Mouse (Mus musculus): ENCODE results near the gene Gigyf2. TPM values are rescaled to one million over a fixed set of nuclear protein-coding genes. Genes with fewer than 3 reads are reported as not detected.

Gene Gigyf2
- total and polyA plus RNA-seq, 2 experiments from 2014 or later = 51.3 to 56.8 TPM

DNA sequence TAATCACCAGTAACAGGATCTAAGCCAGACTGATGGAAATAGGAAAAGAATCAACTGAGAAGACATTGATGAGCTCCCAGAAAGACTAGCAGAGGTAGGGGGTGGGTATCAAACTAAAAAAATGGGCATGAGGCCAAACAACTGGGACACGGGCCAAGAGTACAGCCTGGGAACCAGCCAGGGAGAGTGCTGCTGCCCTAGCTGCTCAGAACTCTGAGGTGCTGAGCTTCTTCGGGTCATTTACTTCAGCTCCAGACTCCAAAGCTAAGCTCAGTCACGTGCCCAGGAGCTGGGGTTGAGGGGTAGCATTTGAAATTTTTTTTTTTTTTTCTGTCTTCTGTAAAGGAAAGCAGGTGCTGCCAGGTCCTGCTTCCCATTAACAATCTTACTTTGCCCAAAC lies 10.1 kb upstream of the Gigyf2 start:
- no peak overlapping the region for H3K9ac ChIP-seq (replicated peaks; ENCODE audit: low read length)
- TF ChIP-seq CTCF (IDR thresholded peaks at IDR 0.05; ENCODE audit: low read depth) = no peak
- H3K27ac ChIP-seq = no peak overlapping the region
- peaks cover 10% of the 10 kb centered on the region; the same call in 1 of the 2 replicates for H3K9me3 ChIP-seq (ENCODE audit: low read length)
- no peak overlapping the region for H3K4me2 ChIP-seq (ENCODE audit: low read depth, low read length)
- H3K27me3 ChIP-seq (ENCODE audit: insufficient read depth, low read length) = no peaks in the 10 kb centered on the region
- DNase-seq (ENCODE audit: low spot score) (peak; percentile 18), ATAC-seq (no peak)
- H3K4me1 ChIP-seq (ENCODE audit: insufficient read depth, low read length) = no peaks in the 10 kb centered on the region
- 27% methylated on average over 3 of the region's 3 CpGs for WGBS
- H3K4me3 ChIP-seq (ENCODE audit: low read length) = no peak overlapping the region
- H3K36me3 ChIP-seq (ENCODE audit: insufficient read depth, low read length) = no peaks in the 10 kb centered on the region

- Histone ChIP-seq H3K9ac (replicated peaks; ENCODE audit: low read length) (no peak overlapping the region), H3K4me2 (ENCODE audit: low read depth, low read length) (no peak overlapping the region), H3K27me3 (ENCODE audit: insufficient read depth, low read length) (no peaks in the 10 kb centered on the region), H3K4me3 (ENCODE audit: low read length) (no peak overlapping the region), H3K9me3 (ENCODE audit: low read length) (peaks cover 10% of the 10 kb centered on the region; the same call in 1 of the 2 replicates), H3K4me1 (ENCODE audit: insufficient read depth, low read length) (no peaks in the 10 kb centered on the region), H3K36me3 (ENCODE audit: insufficient read depth, low read length) (no peaks in the 10 kb centered on the region), H3K27ac (no peak overlapping the region)
- 6% methylated on average over 1 of the region's 1 CpGs for WGBS
- DNase-seq (ENCODE audit: low spot score) = no peak
- no peak for TF ChIP-seq CTCF (IDR thresholded peaks at IDR 0.05; ENCODE audit: low read depth)
- ATAC-seq = no peak
These were observed 5.7 kb upstream of the Gigyf2 start for GRCm38 (mm10) chr1:87321071-87321470.

- H3K27ac ChIP-seq = no peak overlapping the region
- ATAC-seq (no peak), DNase-seq (ENCODE audit: low spot score) (no peak)
- no peak overlapping the region for H3K9ac ChIP-seq (replicated peaks; ENCODE audit: low read length)
- H3K4me1 ChIP-seq (ENCODE audit: insufficient read depth, low read length) = no peaks in the 10 kb centered on the region
- TF ChIP-seq CTCF (IDR thresholded peaks at IDR 0.05; ENCODE audit: low read depth) = no peak
- no peak overlapping the region for H3K4me3 ChIP-seq (ENCODE audit: low read length)
- H3K27me3 ChIP-seq (ENCODE audit: insufficient read depth, low read length) = no peaks in the 10 kb centered on the region
- WGBS = 95% methylated on average over 3 of the region's 3 CpGs
- no peaks in the 10 kb centered on the region for H3K36me3 ChIP-seq (ENCODE audit: insufficient read depth, low read length)
- no peak overlapping the region for H3K4me2 ChIP-seq (ENCODE audit: low read depth, low read length)
- peaks cover 10% of the 10 kb centered on the region; the same call in 1 of the 2 replicates for H3K9me3 ChIP-seq (ENCODE audit: low read length)
These were observed 4.0 kb upstream of the Gigyf2 start for GRCm38 (mm10) chr1:87322778-87323177.

DNA sequence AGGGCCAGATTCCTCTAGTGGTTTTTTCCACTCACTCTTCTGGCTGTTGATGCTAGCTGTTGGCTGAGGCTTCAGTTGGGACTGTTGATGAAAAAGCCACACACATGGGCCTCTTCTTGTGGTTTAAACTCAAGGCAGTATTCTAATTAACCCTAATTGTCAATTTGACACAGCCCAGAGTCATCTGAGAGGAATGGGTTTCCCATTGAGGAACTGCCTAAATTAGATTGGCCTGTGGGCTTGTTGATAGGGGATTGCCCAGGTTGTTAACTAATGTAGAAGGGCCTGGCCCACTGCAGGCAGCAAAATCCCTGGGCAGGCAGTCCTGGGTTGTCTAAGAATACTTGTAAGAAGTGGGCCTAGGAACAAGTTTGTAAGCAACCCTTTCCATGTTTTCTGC lies 2.1 kb upstream of the Gigyf2 start:
- ATAC-seq (no peak), DNase-seq (ENCODE audit: low spot score) (no peak)
- Histone ChIP-seq H3K9me3 (ENCODE audit: low read length) (peaks cover 7% of the 10 kb centered on the region; the same call in 1 of the 2 replicates), H3K36me3 (ENCODE audit: insufficient read depth, low read length) (no peaks in the 10 kb centered on the region), H3K9ac (replicated peaks; ENCODE audit: low read length) (no peak overlapping the region), H3K4me1 (ENCODE audit: insufficient read depth, low read length) (peaks cover 10% of the 10 kb centered on the region), H3K27ac (no peak overlapping the region), H3K27me3 (ENCODE audit: insufficient read depth, low read length) (no peaks in the 10 kb centered on the region), H3K4me2 (ENCODE audit: low read depth, low read length) (no peak overlapping the region), H3K4me3 (ENCODE audit: low read length) (no peak overlapping the region)
- TF ChIP-seq CTCF (IDR thresholded peaks at IDR 0.05; ENCODE audit: low read depth) = no peak

- Histone ChIP-seq H3K27ac (peak overlapping the region; percentile 94), H3K9ac (replicated peaks; ENCODE audit: low read length) (peak overlapping the region; percentile 99), H3K9me3 (ENCODE audit: low read length) (no peaks in the 10 kb centered on the region), H3K4me3 (ENCODE audit: low read length) (peak overlapping the region; percentile 96), H3K4me2 (ENCODE audit: low read depth, low read length) (peak overlapping the region; percentile 79), H3K27me3 (ENCODE audit: insufficient read depth, low read length) (no peaks in the 10 kb centered on the region), H3K4me1 (ENCODE audit: insufficient read depth, low read length) (peaks cover 10% of the 10 kb centered on the region), H3K36me3 (ENCODE audit: insufficient read depth, low read length) (no peaks in the 10 kb centered on the region)
- WGBS = under 1% methylated on average over 48 of the region's 53 CpGs
- DNase-seq (ENCODE audit: low spot score) = peak; percentile 44
- TF ChIP-seq CTCF (IDR thresholded peaks at IDR 0.05; ENCODE audit: low read depth) = no peak
- peak; percentile 88 for ATAC-seq
These were observed 515 bp downstream of the Gigyf2 start for GRCm38 (mm10) chr1:87327165-87327861.

GRCm38 (mm10) chr1:87331774-87332173 lies 5.0 kb downstream of the Gigyf2 start:
- Histone ChIP-seq H3K27ac (no peak overlapping the region), H3K27me3 (ENCODE audit: insufficient read depth, low read length) (no peaks in the 10 kb centered on the region), H3K9ac (replicated peaks; ENCODE audit: low read length) (no peak overlapping the region), H3K9me3 (ENCODE audit: low read length) (no peaks in the 10 kb centered on the region), H3K4me1 (ENCODE audit: insufficient read depth, low read length) (peaks cover 10% of the 10 kb centered on the region), H3K4me3 (ENCODE audit: low read length) (no peak overlapping the region), H3K36me3 (ENCODE audit: insufficient read depth, low read length) (peaks cover 9% of the 10 kb centered on the region; the same call in 1 of the 2 replicates), H3K4me2 (ENCODE audit: low read depth, low read length) (no peak overlapping the region)
- DNase-seq (ENCODE audit: low spot score) (no peak), ATAC-seq (no peak)
- whole genome bisulfite sequencing = 94% methylated on average over 4 of the region's 4 CpGs
- no peak for TF ChIP-seq CTCF (IDR thresholded peaks at IDR 0.05; ENCODE audit: low read depth)

- Histone ChIP-seq H3K27me3 (ENCODE audit: insufficient read depth, low read length) (no peaks in the 10 kb centered on the region), H3K36me3 (ENCODE audit: insufficient read depth, low read length) (no peaks in the 10 kb centered on the region; the same call in 1 of the 2 replicates), H3K4me3 (ENCODE audit: low read length) (no peak overlapping the region), H3K27ac (no peak overlapping the region), H3K4me2 (ENCODE audit: low read depth, low read length) (no peak overlapping the region), H3K9me3 (ENCODE audit: low read length) (no peaks in the 10 kb centered on the region), H3K9ac (replicated peaks; ENCODE audit: low read length) (no peak overlapping the region), H3K4me1 (ENCODE audit: insufficient read depth, low read length) (no peaks in the 10 kb centered on the region)
- 85% methylated on average over 2 of the region's 2 CpGs for WGBS
- no peak for TF ChIP-seq CTCF (IDR thresholded peaks at IDR 0.05; ENCODE audit: low read depth)
- no peak for DNase-seq (ENCODE audit: low spot score)
- ATAC-seq = no peak
These were observed 23.8 kb downstream of the Gigyf2 start for GRCm38 (mm10) chr1:87350576-87350975.

Measured in hindbrain, postnatal 0 days (tissue).